Mouse (Mus musculus): Measurements from ENCODE around the gene Ppp1r36.

GRCm38 (mm10) chr12:76459032-76459431, 41.7 kb downstream of the Ppp1r36 start:
- TF ChIP-seq EP300 (IDR thresholded peaks at IDR 0.05; ENCODE audit: insufficient read depth, low read depth, low read length) (0 out of 2 replicates have a peak, but pooled peaks have one; percentile 15), POLR2A (IDR thresholded peaks at IDR 0.05; ENCODE audit: insufficient read depth, low read length) (no peak), CTCF (IDR thresholded peaks at IDR 0.05; ENCODE audit: low read depth, low read length) (no peak)
